Mouse (Mus musculus) kidney, adult 2 months (tissue): ENCODE results near the gene Tenm3.

ENCODE experiments used
- CTCF ChIP-seq: fragments of 200-500 bp; conservative IDR thresholded peaks from 2 replicates; pipeline ENCODE4 v1.5.1; 2011; ENCODE audit warnings: low read depth, mild to moderate bottlenecking, control low read depth, low read length, moderate library complexity, mixed read lengths; ENCODE audit not compliant: insufficient read depth, insufficient read length
- POLR2A ChIP-seq: fragments of 200-500 bp; IDR thresholded peaks from one replicate; pipeline ENCODE4 v1.6.1; 2011; ENCODE audit warnings: low read depth, low read length, control low read depth

DNA sequence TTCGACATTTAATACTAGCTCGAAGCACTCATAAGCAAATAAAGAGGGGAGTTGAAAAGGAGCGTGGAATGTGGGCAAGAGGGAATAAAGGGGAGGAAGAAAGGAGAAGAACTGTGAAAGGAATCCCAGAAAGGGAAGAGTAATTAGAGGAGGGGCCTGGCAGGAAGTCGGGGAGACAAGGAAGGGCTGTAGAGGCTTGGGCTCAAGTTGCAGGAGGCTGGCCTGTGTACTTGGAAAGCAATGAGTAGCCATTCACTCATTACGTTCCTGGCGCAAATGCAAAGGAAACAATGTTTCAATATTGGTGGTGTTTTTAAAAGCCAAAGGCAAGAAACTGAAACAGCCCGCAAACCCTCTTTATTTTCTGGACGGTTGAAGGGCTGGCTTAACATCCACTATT, 228.7 kb downstream of the Tenm3 start:
- TF ChIP-seq CTCF (no peak), POLR2A (no peak)
